Comparison of ENCODE assay signal across 10 mouse cellular contexts in genomic region chr3:14871386-14871785, GRCm38 (mm10). TPM values are rescaled to one million over a fixed set of nuclear protein-coding genes. Genes with fewer than 3 reads are reported as not detected.
DNase-seq lines count a peak whose midpoint lies in the region; ATAC-seq and TF ChIP-seq lines count a peak whose summit lies in the region.
"Had no signal": no experiment of that assay in that cellular context is flagged by ENCODE, and none has a peak within 500 bp of the region (broad histone marks: within the 10 kb centered on the region; RNA-seq: fewer than 3 reads in every experiment).

No protein-coding gene starts in this region.

- TF ChIP-seq CTCF in CH12.LX (conservative IDR thresholded peaks at IDR 0.05 in 1 of 2, IDR thresholded peaks at IDR 0.05 in 1 of 2; ENCODE audit: low read depth in 2 of 2, low read length in 2 of 2): peak in 1 of 2 experiments; percentile 78; a peak in 2 of 4 replicates

- no peak overlapping the region for H3K27ac ChIP-seq in kidney, embryonic 16.5 days (ENCODE audit: low read length)
- no peak overlapping the region for H3K27ac ChIP-seq in CH12.LX (ENCODE audit: insufficient read depth, low read depth)
- H3K27ac ChIP-seq: midbrain, embryonic 12.5 days had no signal

- TF ChIP-seq RAD21 in CH12.LX (IDR thresholded peaks at IDR 0.05; ENCODE audit: low read depth, low read length): peak; percentile 82

- no peak overlapping the region for H3K9ac ChIP-seq in kidney, embryonic 16.5 days (replicated peaks; ENCODE audit: low read length)
- no peak overlapping the region for H3K9ac ChIP-seq in CH12.LX (ENCODE audit: insufficient read depth, low read depth)
- H3K9ac ChIP-seq: midbrain, embryonic 12.5 days had no signal

- dilution Hi-C loops in CH12.LX (cut with MboI; ENCODE audit: extremely low pct_ligation_motif_present, extremely low pct_unique_long_range_greater_than_20kb, low sequenced_read_pairs): no loop called here

- peak; percentile 65 for DNase-seq in kidney, adult 9 months
- DNase-seq in CH12.LX (ENCODE audit: extremely low read depth): peak; percentile 69
- peak; percentile 17 for DNase-seq in gastrocnemius, postnatal 14 days
- DNase-seq in left cerebral cortex, adult 9 months (ENCODE audit: low spot score in 2 of 2): no peak
- DNase-seq in Muller cell, postnatal 12 days (ENCODE audit: inconsistent ontology term): no peak
- no peak for DNase-seq in left cerebral cortex, postnatal 14 days (ENCODE audit: low spot score in 2 of 2)
- DNase-seq: cerebellum, postnatal 36 days had no signal

- in situ Hi-C loops in CH12.LX (cut with MboI; ENCODE audit: low pct_ligation_motif_present, low pct_unique_long_range_greater_than_20kb, low sequenced_read_pairs): loop anchor here (10.0 kb wide), 1 partner anchor 487 kb away; no protein-coding TSS in a partner anchor

- no peaks in the 10 kb centered on the region for H3K27me3 ChIP-seq in kidney, embryonic 16.5 days (ENCODE audit: insufficient read depth, low read length)
- H3K27me3 ChIP-seq in CH12.LX (replicated peaks): no peaks in the 10 kb centered on the region
- H3K27me3 ChIP-seq: midbrain, embryonic 12.5 days had no signal

- H3K9me3 ChIP-seq in kidney, embryonic 16.5 days (ENCODE audit: low read length): no peaks in the 10 kb centered on the region
- H3K9me3 ChIP-seq in CH12.LX (replicated peaks; ENCODE audit: low read length): no peaks in the 10 kb centered on the region
- H3K9me3 ChIP-seq: midbrain, embryonic 12.5 days had no signal

- no peak for TF ChIP-seq EP300 in CH12.LX (IDR thresholded peaks at IDR 0.05; ENCODE audit: low read length)

- no peaks in the 10 kb centered on the region for H3K4me1 ChIP-seq in kidney, embryonic 16.5 days (ENCODE audit: insufficient read depth, low read length)
- H3K4me1 ChIP-seq in CH12.LX (ENCODE audit: control insufficient read depth in 1 of 2, insufficient read depth in 2 of 2): peaks cover 5 to 26% of the 10 kb centered on the region in 2 experiments
- H3K4me1 ChIP-seq: midbrain, embryonic 12.5 days had no signal

- 54% methylated on average over 7 of the region's 7 CpGs for WGBS in kidney, embryonic 16.5 days

- no peaks in the 10 kb centered on the region for H3K36me3 ChIP-seq in kidney, embryonic 16.5 days (ENCODE audit: insufficient read depth, low read length)
- H3K36me3 ChIP-seq in CH12.LX (replicated peaks in 1 of 2; ENCODE audit: control insufficient read depth in 1 of 2, insufficient read depth in 1 of 2, low read length in 1 of 2): no peaks in the 10 kb centered on the region
- H3K36me3 ChIP-seq: midbrain, embryonic 12.5 days had no signal

- ATAC-seq in kidney, embryonic 16.5 days (ENCODE audit: low FRiP score, low TSS enrichment): no peak
- ATAC-seq in megakaryocyte progenitor cell, adult 5-6 weeks (replicated peaks; ENCODE audit: poor library complexity): peak; percentile 76

- no peak for TF ChIP-seq POLR2A in CH12.LX (IDR thresholded peaks at IDR 0.05; ENCODE audit: low read depth, low read length)

- no peak overlapping the region for H3K4me3 ChIP-seq in kidney, embryonic 16.5 days (ENCODE audit: low read length)
- H3K4me3 ChIP-seq in CH12.LX (replicated peaks in 1 of 3; ENCODE audit: low read depth in 2 of 3, low read length in 2 of 3, poor library complexity in 1 of 3): no peak overlapping the region
- H3K4me3 ChIP-seq: midbrain, embryonic 12.5 days had no signal

- intact Hi-C loops in gastrocnemius, postnatal 14 days (cut with DNase I; ENCODE audit: low total_unique reads): loop anchor here (5.0 kb wide), 2 partner anchors 194 to 321 kb away; no protein-coding TSS in a partner anchor
- intact Hi-C loops in left cerebral cortex, postnatal 14 days (cut with DNase I): loop anchor here (5.0 kb wide), 2 partner anchors 194 to 376 kb away; no protein-coding TSS in a partner anchor

- no peaks in the 10 kb centered on the region for H3K79me2 ChIP-seq in CH12.LX (replicated peaks; ENCODE audit: control insufficient read depth, extremely low read depth, insufficient read depth, poor library complexity, severe bottlenecking)

- H3K4me2 ChIP-seq in kidney, embryonic 16.5 days (replicated peaks; ENCODE audit: low read depth, low read length): no peak overlapping the region
- no peak overlapping the region for H3K4me2 ChIP-seq in CH12.LX (ENCODE audit: insufficient read depth, low read depth, poor library complexity, severe bottlenecking)
- H3K4me2 ChIP-seq: midbrain, embryonic 12.5 days had no signal

TF ChIP-seq in CH12.LX, 34 proteins besides CTCF, POLR2A, EP300 and RAD21:
- TF ChIP-seq SMC3 (IDR thresholded peaks at IDR 0.05; ENCODE audit: low read depth, low read length): peak; percentile 83
- 0 out of 2 replicates have a peak, but pooled peaks have one; percentile 14 for TF ChIP-seq ZC3H11A (IDR thresholded peaks at IDR 0.05; ENCODE audit: low read depth, low read length)
- peak; percentile 76 for TF ChIP-seq NRF1 (IDR thresholded peaks at IDR 0.05; ENCODE audit: low read depth, low read length)
- no peak for TF ChIP-seq MEF2A (IDR thresholded peaks at IDR 0.05; ENCODE audit: borderline replicate concordance, low read depth, low read length)
- no peak for TF ChIP-seq MAX (IDR thresholded peaks at IDR 0.05; ENCODE audit: low read length)
- no peak for TF ChIP-seq JUND (conservative IDR thresholded peaks at IDR 0.05; ENCODE audit: low read depth, low read length)

RNA-seq across cellular contexts. Expression of gene Car3, which starts 8.1 kb away (rescaled TPM):
- polyA plus RNA-seq in kidney, embryonic 16.5 days (2015; fragmentation: Nextera tagmentation; extraction: Ambion mirVana): 21.0 and 22.3 TPM in 2 replicates
- not detected in 2 replicates for total RNA-seq in CH12.LX (2012; rRNA removed)
- 0.31 and 0.97 TPM in 2 replicates for total RNA-seq in CH12.LX (2014; rRNA removed)
- 0.27 and 0.72 TPM in 2 replicates for polyA plus RNA-seq in CH12.LX (2012; ENCODE audit: insufficient read length, low read depth)
- total RNA-seq in gastrocnemius, postnatal 14 days (2021): 100 to 1,000 TPM; 553 to 694 TPM
- total RNA-seq in megakaryocyte progenitor cell, adult 5-6 weeks (2015): 9.5 and 10.6 TPM in 2 replicates
- total RNA-seq in megakaryocyte progenitor cell, adult 5-6 weeks (2017): 5.4 and 8.1 TPM in 2 replicates
- 1 to 10 TPM in 1 of 2 experiments, under 1 TPM in 1; 0.80 to 1.2 TPM for total RNA-seq in left cerebral cortex, postnatal 14 days (2021)

RNA-seq across cellular contexts. Expression of gene Car2, which starts 14.7 kb away (rescaled TPM):
- 89.2 and 102 TPM in 2 replicates for polyA plus RNA-seq in kidney, embryonic 16.5 days (2015; fragmentation: Nextera tagmentation; extraction: Ambion mirVana)
- total RNA-seq in CH12.LX (2012; rRNA removed) (not detected in 2 replicates), CH12.LX (2014; rRNA removed) (0.16 TPM in 1 of 2 replicates, not detected in the other)
- polyA plus RNA-seq in CH12.LX (2012; ENCODE audit: insufficient read length, low read depth): not detected in 2 replicates
- 1 to 10 TPM; 7.2 to 8.4 TPM for total RNA-seq in gastrocnemius, postnatal 14 days (2021)
- 155 and 274 TPM in 2 replicates for total RNA-seq in megakaryocyte progenitor cell, adult 5-6 weeks (2015)
- total RNA-seq in megakaryocyte progenitor cell, adult 5-6 weeks (2017): 143 and 234 TPM in 2 replicates
- total RNA-seq in left cerebral cortex, postnatal 14 days (2021): 10 to 100 TPM; 73.3 to 76.3 TPM

Comparison
In these comparisons a context has a peak if more than half of its experiments do, and no peak if none do; other contexts are left out.
1. DNase-seq: peak in kidney, adult 9 months (single experiment), CH12.LX (single experiment) and gastrocnemius, postnatal 14 days (single experiment); none in left cerebral cortex, adult 9 months (0 of 2), Muller cell, postnatal 12 days (single experiment) and left cerebral cortex, postnatal 14 days (0 of 2).
2. RNA of gene Car3, which starts 8.1 kb away (total RNA-seq): 553 to 694 TPM in gastrocnemius, postnatal 14 days; 5.4 to 10.6 TPM in megakaryocyte progenitor cell, adult 5-6 weeks, 0.80 to 1.2 TPM in left cerebral cortex, postnatal 14 days and 0.31 to 0.97 TPM in CH12.LX; every median in the first group is over 10 times any median in the second.
3. RNA of gene Car2, which starts 14.7 kb away (total RNA-seq): 143 to 274 TPM in megakaryocyte progenitor cell, adult 5-6 weeks and 73.3 to 76.3 TPM in left cerebral cortex, postnatal 14 days; 7.2 to 8.4 TPM in gastrocnemius, postnatal 14 days and 0.16 TPM in CH12.LX; every median in the first group is over 4 times any median in the second.